Mouse (Mus musculus): Measurements from ENCODE around the gene March4. TPM values are rescaled to one million over a fixed set of nuclear protein-coding genes. Genes with fewer than 3 reads are reported as not detected.

The March4 gene
- polyA plus RNA-seq, 1 experiment = not detected

- TF ChIP-seq POLR2A (IDR thresholded peaks at IDR 0.05; ENCODE audit: insufficient read depth, low read length) (no peak), EP300 (IDR thresholded peaks at IDR 0.05; ENCODE audit: insufficient read depth, low read depth, low read length) (no peak), CTCF (IDR thresholded peaks at IDR 0.05; ENCODE audit: low read depth, low read length) (no peak)
- Histone ChIP-seq H3K9ac (ENCODE audit: low read depth, poor library complexity, severe bottlenecking) (no peak overlapping the region), H3K9me3 (replicated peaks; ENCODE audit: control insufficient read depth, insufficient read depth, low read length, poor library complexity, severe bottlenecking) (no peaks in the 10 kb centered on the region; the same call in 1 of the 2 replicates), H3K4me1 (ENCODE audit: control insufficient read depth, insufficient read depth, low read length) (no peaks in the 10 kb centered on the region), H3K4me3 (ENCODE audit: low read depth, low read length) (peak overlapping the region; percentile 13), H3K27ac (ENCODE audit: insufficient read depth, low read length) (no peak overlapping the region), H3K27me3 (ENCODE audit: control insufficient read depth, insufficient read depth, low read length, poor library complexity, severe bottlenecking) (peaks cover 11% of the 10 kb centered on the region), H3K36me3 (ENCODE audit: control insufficient read depth, insufficient read depth, low read length, poor library complexity, severe bottlenecking) (no peaks in the 10 kb centered on the region)
Measured at GRCm38 (mm10) chr1:72535725-72536571, 782 bp downstream of the March4 start.

GRCm38 (mm10) chr1:72533439-72533838, 3.3 kb downstream of the March4 start:
- no peak overlapping the region for H3K27ac ChIP-seq (ENCODE audit: insufficient read depth, low read length)
- H3K9ac ChIP-seq (ENCODE audit: low read depth, poor library complexity, severe bottlenecking) = no peak overlapping the region
- no peaks in the 10 kb centered on the region for H3K36me3 ChIP-seq (ENCODE audit: control insufficient read depth, insufficient read depth, low read length, poor library complexity, severe bottlenecking)
- no peak overlapping the region for H3K4me3 ChIP-seq (ENCODE audit: low read depth, low read length)
- no peaks in the 10 kb centered on the region; the same call in 1 of the 2 replicates for H3K9me3 ChIP-seq (replicated peaks; ENCODE audit: control insufficient read depth, insufficient read depth, low read length, poor library complexity, severe bottlenecking)
- H3K27me3 ChIP-seq (ENCODE audit: control insufficient read depth, insufficient read depth, low read length, poor library complexity, severe bottlenecking) = peaks cover 11% of the 10 kb centered on the region
- no peaks in the 10 kb centered on the region for H3K4me1 ChIP-seq (ENCODE audit: control insufficient read depth, insufficient read depth, low read length)
- no peak for TF ChIP-seq POLR2A (IDR thresholded peaks at IDR 0.05; ENCODE audit: insufficient read depth, low read length)
- no peak for TF ChIP-seq EP300 (IDR thresholded peaks at IDR 0.05; ENCODE audit: insufficient read depth, low read depth, low read length)
- no peak for TF ChIP-seq CTCF (IDR thresholded peaks at IDR 0.05; ENCODE audit: low read depth, low read length)

- Histone ChIP-seq H3K27ac (ENCODE audit: insufficient read depth, low read length) (no peak overlapping the region), H3K4me1 (ENCODE audit: control insufficient read depth, insufficient read depth, low read length) (no peaks in the 10 kb centered on the region), H3K4me3 (ENCODE audit: low read depth, low read length) (no peak overlapping the region), H3K9me3 (replicated peaks; ENCODE audit: control insufficient read depth, insufficient read depth, low read length, poor library complexity, severe bottlenecking) (no peaks in the 10 kb centered on the region; the same call in 1 of the 2 replicates), H3K9ac (ENCODE audit: low read depth, poor library complexity, severe bottlenecking) (no peak overlapping the region), H3K36me3 (ENCODE audit: control insufficient read depth, insufficient read depth, low read length, poor library complexity, severe bottlenecking) (no peaks in the 10 kb centered on the region), H3K27me3 (ENCODE audit: control insufficient read depth, insufficient read depth, low read length, poor library complexity, severe bottlenecking) (peaks cover 10% of the 10 kb centered on the region)
- TF ChIP-seq CTCF (IDR thresholded peaks at IDR 0.05; ENCODE audit: low read depth, low read length) = no peak
- no peak for TF ChIP-seq POLR2A (IDR thresholded peaks at IDR 0.05; ENCODE audit: insufficient read depth, low read length)
- TF ChIP-seq EP300 (IDR thresholded peaks at IDR 0.05; ENCODE audit: insufficient read depth, low read depth, low read length) = no peak
Measured at GRCm38 (mm10) chr1:72532926-72533325, 3.8 kb downstream of the March4 start.

GRCm38 (mm10) chr1:72530516-72531196, 6.1 kb downstream of the March4 start:
- H3K36me3 ChIP-seq (ENCODE audit: control insufficient read depth, insufficient read depth, low read length, poor library complexity, severe bottlenecking) = no peaks in the 10 kb centered on the region
- TF ChIP-seq EP300 (IDR thresholded peaks at IDR 0.05; ENCODE audit: insufficient read depth, low read depth, low read length) (no peak), CTCF (IDR thresholded peaks at IDR 0.05; ENCODE audit: low read depth, low read length) (no peak), POLR2A (IDR thresholded peaks at IDR 0.05; ENCODE audit: insufficient read depth, low read length) (no peak)
- H3K9me3 ChIP-seq (replicated peaks; ENCODE audit: control insufficient read depth, insufficient read depth, low read length, poor library complexity, severe bottlenecking) = no peaks in the 10 kb centered on the region
- H3K4me3 ChIP-seq (ENCODE audit: low read depth, low read length) = no peak overlapping the region
- H3K9ac ChIP-seq (ENCODE audit: low read depth, poor library complexity, severe bottlenecking) = no peak overlapping the region
- peaks cover 9% of the 10 kb centered on the region for H3K27me3 ChIP-seq (ENCODE audit: control insufficient read depth, insufficient read depth, low read length, poor library complexity, severe bottlenecking)
- H3K4me1 ChIP-seq (ENCODE audit: control insufficient read depth, insufficient read depth, low read length) = no peaks in the 10 kb centered on the region
- H3K27ac ChIP-seq (ENCODE audit: insufficient read depth, low read length) = no peak overlapping the region

- H3K4me1 ChIP-seq (ENCODE audit: control insufficient read depth, insufficient read depth, low read length) = no peaks in the 10 kb centered on the region
- no peaks in the 10 kb centered on the region for H3K36me3 ChIP-seq (ENCODE audit: control insufficient read depth, insufficient read depth, low read length, poor library complexity, severe bottlenecking)
- H3K9me3 ChIP-seq (replicated peaks; ENCODE audit: control insufficient read depth, insufficient read depth, low read length, poor library complexity, severe bottlenecking) = no peaks in the 10 kb centered on the region
- H3K9ac ChIP-seq (ENCODE audit: low read depth, poor library complexity, severe bottlenecking) = no peak overlapping the region
- TF ChIP-seq EP300 (IDR thresholded peaks at IDR 0.05; ENCODE audit: insufficient read depth, low read depth, low read length) (no peak), CTCF (IDR thresholded peaks at IDR 0.05; ENCODE audit: low read depth, low read length) (no peak), POLR2A (IDR thresholded peaks at IDR 0.05; ENCODE audit: insufficient read depth, low read length) (no peak)
- H3K27me3 ChIP-seq (ENCODE audit: control insufficient read depth, insufficient read depth, low read length, poor library complexity, severe bottlenecking) = peaks cover 1% of the 10 kb centered on the region
- H3K27ac ChIP-seq (ENCODE audit: insufficient read depth, low read length) = no peak overlapping the region
- no peak overlapping the region for H3K4me3 ChIP-seq (ENCODE audit: low read depth, low read length)
Measured at GRCm38 (mm10) chr1:72529192-72529591, 7.5 kb downstream of the March4 start.

- H3K27me3 ChIP-seq (ENCODE audit: control insufficient read depth, insufficient read depth, low read length, poor library complexity, severe bottlenecking) = no peaks in the 10 kb centered on the region
- TF ChIP-seq CTCF (IDR thresholded peaks at IDR 0.05; ENCODE audit: low read depth, low read length) (no peak), EP300 (IDR thresholded peaks at IDR 0.05; ENCODE audit: insufficient read depth, low read depth, low read length) (no peak), POLR2A (IDR thresholded peaks at IDR 0.05; ENCODE audit: insufficient read depth, low read length) (no peak)
- H3K9me3 ChIP-seq (replicated peaks; ENCODE audit: control insufficient read depth, insufficient read depth, low read length, poor library complexity, severe bottlenecking) = no peaks in the 10 kb centered on the region
- H3K9ac ChIP-seq (ENCODE audit: low read depth, poor library complexity, severe bottlenecking) = no peak overlapping the region
- no peaks in the 10 kb centered on the region for H3K36me3 ChIP-seq (ENCODE audit: control insufficient read depth, insufficient read depth, low read length, poor library complexity, severe bottlenecking)
- no peak overlapping the region for H3K4me3 ChIP-seq (ENCODE audit: low read depth, low read length)
- no peaks in the 10 kb centered on the region for H3K4me1 ChIP-seq (ENCODE audit: control insufficient read depth, insufficient read depth, low read length)
- no peak overlapping the region for H3K27ac ChIP-seq (ENCODE audit: insufficient read depth, low read length)
Measured at GRCm38 (mm10) chr1:72523601-72524000, 13.1 kb downstream of the March4 start.

Measured in ES-Bruce4 (cell line).